Mouse (Mus musculus) mature B cell (primary cell): Measurements from ENCODE around the gene 2900026A02Rik.

Experiments used
- in situ Hi-C: fragments of 300-500 bp; cut with MboI; formaldehyde crosslinking; loops from 2 replicates; pipeline ENCODE4 v1.14.3; 2019

Gene 2900026A02Rik

DNA sequence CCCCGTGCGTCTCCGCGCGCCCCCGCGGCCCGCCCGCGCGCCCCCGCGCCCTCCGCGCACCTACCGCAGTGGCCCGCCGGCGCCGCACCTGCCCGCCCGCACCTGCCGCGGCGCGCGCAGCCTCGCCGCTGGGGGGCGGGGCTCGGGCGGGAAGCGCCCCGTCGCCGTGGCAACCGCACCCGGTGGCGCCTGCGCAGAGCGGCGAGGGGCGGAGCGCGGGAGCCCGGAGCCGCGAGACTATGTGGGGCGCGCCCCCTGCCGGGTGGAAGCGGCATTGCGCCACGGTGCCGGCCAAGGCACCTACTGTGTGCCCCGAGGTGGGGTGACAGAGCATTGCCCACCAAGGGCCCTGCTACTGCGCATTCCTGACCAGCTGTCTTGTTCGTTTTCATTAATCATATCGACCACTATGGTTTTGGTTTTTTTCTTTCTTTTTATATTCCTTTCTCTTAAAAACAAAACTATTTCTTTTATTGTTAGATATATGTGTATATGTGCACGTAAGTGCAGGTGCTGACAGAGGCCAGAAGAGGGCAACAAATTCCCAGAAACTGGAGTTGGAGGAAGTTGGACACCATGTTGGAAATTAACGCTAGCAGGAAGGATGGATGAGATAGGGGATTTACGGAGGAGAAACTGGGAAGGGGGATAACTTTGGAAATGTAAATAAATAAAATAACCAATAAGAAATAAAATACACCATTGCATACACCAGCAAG lies at the start of gene 2900026A02Rik:
Gene 2900026A02Rik, minus strand, starts transcription at position 90 of the 719 bp plus-strand sequence.
- in situ Hi-C loops, result no loop called here

DNA sequence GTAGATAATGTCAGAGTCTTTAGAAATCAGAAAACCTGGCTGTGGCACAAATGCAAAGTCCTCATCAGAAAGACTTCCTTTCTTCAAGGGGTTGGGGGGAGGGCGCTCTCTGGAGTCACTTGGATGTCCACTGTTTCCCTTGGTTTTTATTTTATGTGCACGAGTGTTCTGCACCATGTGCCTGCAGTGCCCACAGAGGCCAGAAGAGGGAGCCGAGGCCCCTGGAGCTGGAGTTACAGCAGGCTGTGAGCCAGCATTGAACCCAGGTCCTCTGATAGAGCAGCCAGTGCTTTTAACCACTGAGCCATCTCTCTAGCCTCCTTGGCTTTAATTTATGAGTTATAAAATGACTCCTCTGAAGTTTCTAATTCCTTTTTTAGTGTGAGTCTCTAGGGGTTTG lies 49.0 kb upstream of the 2900026A02Rik start:
- in situ Hi-C loops, result no loop called here

DNA sequence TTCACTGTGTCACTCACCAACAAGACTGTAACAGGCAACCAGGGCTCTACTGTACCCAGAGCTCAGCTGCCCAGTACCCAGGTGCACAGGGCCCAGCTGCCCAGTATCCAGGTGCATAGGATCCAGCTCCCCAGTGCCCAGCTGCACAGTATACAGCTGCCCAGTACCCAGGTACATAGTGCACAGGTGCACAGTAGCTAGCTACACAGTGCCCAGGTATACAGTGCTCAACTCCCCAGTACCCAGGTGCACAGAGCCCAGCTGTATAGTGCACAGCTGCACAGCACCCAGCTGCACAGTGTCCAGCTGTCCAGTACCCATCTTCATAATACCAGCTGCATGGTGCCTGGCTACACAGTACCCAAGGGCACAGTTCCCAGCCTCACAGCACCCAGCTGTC lies 47.2 kb upstream of the 2900026A02Rik start:
- in situ Hi-C loops, result no loop called here

DNA sequence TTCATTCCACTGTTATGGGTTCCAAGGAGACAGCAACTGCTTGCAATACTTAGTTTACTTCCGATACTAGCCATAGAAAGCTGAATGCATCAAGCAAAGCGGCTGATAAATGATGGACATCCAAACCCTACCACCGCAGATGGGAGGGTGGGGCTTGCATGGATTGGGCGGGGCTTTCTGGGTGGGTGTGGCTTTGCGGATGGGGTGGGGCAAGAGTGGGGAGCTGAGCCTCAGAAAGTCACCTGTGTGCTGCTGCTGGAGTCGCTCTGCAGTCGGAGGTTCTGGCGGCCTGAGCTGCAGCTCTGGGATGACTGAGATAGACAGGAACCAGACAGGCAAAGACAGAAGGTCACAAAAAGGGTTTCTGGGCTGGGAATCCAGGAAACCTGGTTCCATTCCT lies 44.6 kb upstream of the 2900026A02Rik start:
- in situ Hi-C loops, result no loop called here

DNA sequence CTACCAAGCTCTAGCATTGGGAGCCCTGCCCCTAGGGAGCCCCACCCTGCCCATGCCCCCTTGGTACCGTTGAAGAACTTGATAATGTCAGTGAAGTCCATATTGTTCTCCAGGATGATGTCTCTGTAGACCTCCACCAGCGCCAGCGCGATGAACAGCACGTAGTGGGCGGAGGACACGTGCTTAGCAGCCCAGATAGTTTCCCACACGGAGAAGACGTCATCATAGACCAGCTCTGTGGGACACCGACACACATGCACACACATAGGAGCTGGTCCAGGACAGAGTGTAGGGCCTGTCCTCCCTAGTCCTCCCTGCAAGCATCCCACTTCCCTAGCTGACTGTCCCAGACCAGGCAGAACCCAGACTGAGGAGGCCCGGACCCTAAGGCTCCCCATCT lies 29.8 kb upstream of the 2900026A02Rik start:
- in situ Hi-C loops, result no loop called here

DNA sequence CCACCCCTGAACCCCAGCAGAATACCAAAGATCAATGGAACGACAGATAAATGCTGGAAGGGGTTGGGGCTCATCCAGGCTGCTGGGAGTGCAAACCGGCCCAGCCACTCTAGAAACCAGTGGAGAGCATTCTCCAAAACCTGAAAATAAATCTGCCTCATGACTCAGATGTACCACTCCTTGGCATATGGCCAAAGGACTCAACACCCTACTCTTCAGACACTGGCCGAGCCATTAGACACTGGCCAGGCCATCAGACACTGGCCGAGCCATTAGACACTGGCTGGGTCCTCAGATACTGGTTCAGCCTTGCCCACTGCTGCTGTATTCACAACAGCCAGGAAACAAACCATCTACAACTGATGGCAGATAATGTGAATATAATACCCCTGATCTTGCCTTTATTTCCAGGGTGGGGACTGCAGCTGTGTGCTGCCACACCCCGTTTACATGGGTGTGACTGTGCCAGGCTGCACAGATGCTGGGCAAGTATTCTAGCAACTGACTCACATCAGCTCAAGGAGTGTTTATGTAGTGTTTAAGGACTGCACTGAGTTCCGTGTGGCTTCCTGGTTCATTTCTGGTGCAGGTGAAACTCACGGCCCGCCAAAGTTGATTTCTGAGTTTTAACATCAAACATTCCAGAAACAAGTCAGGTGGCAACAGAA lies 28.4 kb upstream of the 2900026A02Rik start:
- in situ Hi-C loops, result no loop called here

DNA sequence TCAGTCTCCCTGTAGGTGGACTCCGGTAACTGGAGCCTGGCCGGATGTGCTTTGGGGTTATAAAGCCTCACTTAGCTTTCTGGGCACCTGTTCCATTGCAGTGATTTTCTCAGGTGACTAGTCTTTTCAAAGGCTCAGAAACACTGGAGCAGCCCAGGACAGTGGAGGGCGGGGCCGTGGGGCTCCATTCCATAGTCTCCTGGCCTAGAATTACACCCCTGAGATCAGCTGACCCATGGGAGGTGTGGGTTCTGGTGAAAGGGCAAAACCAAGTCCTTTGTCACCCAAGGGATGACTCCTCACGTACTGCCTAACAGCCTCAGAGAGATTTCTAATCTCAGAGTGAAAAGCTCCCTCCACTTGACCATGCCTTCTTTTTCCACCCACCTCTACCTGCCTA lies 9.2 kb upstream of the 2900026A02Rik start:
- in situ Hi-C loops, result no loop called here

DNA sequence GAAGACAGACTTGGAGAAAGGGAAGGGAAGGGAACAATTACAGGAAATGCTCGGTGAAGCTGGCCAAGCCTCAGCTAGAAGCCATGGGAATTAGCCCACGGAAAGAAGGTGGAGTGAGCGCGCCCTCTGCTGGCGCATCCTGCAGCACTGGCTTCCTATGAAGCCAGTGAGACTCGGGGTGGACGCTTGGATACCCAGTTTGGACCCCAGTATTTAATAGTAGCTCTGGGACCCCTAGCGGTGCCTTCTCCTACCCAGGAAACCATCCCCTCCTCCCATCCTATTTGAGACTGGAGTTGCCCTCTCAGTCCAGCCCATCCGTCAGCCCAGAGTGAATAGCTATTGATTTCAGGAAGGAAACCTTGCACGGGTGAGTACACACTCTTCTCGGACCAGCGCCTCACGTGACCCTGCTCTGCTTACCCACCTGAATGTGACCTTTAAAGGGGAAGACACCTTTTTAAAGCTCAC lies 5.6 kb upstream of the 2900026A02Rik start, which contains the start of gene Tmem211:
Gene Tmem211, plus strand, starts transcription at position 278 of the 471 bp plus-strand sequence.
- in situ Hi-C loops, result no loop called here

DNA sequence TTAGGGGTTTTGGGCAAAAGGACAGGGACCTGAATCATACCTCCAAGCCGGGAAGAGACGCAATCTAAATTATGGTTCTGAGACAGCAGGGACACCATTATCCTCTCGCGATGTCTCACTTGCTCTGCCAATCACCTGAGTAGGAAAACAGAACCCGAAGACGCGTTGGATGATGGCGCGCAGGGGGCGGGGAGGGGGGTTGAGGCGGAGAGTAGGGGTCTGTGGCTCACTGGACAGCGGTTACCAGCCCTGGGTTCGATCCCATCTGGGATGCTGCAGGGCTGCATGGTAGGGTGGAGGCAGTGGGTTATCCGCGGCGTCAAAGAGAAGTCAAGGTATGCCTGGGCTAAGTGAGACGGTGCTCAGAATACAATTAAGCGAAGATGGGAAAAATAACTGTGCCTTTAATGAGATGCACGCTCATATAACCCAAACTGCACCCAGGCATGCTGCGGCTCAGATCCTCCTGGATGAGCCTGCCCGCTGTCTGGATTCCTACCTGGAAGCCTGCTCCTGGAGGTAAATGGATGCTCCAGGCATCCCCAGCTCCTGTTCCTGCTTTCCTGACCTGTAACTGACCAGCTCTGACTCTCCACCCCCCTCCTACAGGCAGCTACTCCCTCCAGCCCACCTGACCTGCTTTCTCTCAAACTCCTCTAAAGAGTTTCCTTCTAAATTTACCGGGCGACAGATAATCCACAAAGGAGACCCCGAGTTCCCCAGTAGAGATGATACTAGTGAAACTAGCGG lies 4.8 kb upstream of the 2900026A02Rik start:
- in situ Hi-C loops, result no loop called here

DNA sequence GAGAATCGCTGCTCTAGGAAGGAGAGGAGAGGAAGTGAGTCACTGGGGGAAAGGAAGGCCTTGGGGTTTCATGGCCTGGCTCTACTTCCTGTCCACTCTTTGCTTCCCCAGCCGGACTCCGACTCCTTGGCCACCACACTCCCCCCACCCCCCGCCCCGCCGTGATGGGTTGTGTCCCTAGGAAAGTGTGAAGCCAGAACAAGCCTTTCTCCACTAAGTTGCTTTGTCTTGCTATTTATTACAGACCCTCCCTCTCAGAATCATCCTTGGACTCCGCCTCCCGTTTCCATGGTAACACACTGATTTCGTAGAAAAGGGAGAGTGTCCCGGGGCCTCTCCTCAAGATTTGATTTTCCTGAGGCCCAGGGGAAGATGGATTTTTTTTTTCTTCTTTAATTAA lies 4.2 kb upstream of the 2900026A02Rik start:
- in situ Hi-C loops, result no loop called here

DNA sequence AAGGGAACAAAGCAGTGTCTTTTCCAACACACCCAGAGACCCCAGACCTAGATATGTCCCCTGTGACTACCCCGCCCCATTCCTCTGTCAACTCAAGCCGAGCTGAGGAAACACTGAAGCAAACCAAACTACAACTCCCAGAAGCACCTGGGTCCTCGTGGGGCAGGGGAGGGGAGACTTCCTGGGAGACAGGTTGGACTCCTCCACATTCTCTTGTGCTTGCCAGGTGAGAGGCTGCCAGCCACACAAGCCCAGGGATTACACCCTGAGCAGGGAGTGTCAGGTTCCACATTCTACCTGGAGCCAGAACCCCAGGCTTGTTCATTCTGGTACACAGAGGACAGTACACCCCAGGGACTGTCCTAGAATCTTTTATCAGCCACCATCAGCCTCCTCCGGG lies 2.9 kb upstream of the 2900026A02Rik start:
- in situ Hi-C loops, result no loop called here

DNA sequence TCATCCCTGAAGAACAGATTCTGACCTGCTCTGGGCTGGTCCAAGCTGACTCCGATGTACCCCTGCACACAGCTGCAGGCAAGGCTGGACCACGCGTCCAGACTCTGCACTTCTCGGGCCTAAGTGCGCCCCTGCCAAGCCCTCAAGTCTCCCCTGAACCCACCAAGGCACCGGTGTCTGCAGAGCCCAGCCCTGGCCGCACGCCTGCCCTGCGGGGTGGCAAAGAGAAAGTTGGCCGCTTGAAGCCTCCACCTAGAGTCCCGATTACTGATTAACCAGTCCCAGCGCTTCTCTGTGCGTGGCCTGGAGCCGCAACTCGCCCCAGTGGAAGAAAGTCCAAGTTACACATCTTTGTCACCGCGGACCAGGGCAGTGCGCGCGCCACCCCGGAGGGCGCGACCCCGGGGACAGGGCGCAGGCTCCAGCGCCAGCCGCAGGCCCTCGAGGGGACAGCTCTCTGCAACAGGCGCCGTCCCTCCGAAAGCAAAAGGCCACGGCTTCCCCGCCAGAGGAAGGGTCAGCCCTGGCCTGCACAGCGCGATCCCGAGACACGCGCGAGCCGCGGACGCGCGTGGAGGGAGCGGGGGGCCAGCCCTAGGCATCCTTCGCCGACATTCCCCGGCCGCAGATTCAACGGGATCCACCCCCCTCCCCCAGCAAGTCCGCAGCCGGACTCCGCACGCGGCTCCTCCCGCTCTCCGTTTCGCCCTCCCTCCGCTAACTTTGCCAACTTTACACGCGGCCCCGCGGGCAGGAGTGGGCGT lies 471 bp downstream of the 2900026A02Rik start:
- in situ Hi-C loops, result no loop called here

DNA sequence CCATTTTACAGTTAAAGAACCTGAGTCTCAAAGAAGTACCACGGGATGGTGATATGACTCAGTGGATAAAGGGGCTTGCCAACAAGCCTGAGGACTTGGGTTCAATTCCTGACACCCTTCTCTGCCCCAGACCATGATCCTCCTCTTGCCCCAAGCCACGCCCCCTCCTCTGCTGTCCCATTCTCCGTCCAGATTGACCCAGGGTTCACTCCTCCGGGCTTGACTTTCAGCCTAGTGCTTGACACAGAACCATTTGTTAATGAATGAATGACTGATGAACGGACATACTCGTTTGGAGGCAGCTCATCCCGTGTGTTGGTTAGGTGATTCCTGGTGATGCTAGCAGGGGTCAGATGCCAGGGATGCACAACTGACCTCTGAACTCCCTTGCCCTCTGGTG lies 1.2 kb downstream of the 2900026A02Rik start:
- in situ Hi-C loops, result no loop called here

DNA sequence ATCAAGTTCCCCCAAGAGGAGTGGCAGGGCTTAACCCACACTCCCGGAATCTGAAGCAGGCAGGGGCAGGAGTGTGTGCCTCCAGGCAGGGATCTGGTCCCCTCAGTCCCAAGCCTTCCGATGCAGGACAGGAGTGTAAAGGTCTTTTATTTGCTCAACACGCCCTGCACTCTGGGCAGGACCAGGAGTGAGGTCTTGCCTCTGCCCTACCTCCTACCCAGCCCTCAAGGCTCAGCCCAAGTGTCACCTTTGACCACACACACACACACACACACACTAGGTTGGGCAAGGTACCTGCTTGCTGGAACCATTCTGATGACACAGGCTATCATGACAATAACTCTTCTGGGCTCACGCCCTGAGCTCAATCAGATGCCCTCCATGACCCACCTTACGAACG lies 1.6 kb downstream of the 2900026A02Rik start:
- in situ Hi-C loops, result no loop called here

DNA sequence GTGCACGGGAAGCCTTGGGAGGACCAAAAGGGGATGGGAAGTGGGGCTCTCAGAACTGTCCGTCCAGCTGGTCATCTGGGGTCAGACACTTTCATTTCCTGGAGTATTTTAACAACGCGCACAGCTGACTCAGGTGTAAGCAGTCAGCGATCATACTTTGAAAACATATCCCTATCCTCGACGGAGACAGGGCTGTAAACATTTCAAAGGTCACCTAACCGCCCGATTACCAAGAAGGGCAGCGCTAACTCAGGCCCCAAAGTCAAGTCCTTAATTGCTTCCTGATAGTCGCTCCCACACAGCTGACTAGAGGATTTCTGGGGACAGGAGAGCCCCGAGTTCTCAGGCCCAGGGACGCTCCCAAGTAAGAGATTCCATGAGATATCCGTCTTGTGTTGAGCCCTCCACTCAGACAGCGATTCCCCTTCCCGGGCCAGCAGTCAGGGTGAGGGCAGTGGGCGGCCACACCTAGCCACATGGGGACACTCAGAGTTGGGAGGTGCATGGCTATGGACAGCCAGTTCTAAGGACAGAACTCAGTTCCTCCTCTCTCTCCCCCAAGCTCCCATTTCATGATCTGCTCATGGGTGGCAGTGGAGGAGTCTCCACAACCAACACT lies 2.3 kb downstream of the 2900026A02Rik start:
- in situ Hi-C loops, result no loop called here

DNA sequence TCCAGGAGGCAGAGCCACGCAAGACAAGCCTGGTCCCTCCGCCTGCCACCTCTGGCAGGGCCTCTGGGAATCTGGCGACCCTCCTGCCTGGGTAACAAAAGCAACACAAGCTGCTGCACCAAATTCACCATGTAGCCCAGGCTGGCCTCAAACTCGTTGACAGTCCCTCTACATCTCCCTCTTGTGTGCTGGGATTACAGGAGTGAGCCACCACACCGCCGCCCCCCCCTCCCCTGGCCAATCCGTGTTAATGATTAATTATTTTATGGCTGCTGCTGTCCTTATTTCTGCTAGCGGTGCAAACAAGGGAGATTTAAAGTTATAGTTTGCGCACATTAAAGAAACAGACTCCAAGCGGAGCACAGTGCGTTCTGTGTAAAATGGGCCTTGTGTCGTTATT lies 4.0 kb downstream of the 2900026A02Rik start:
- in situ Hi-C loops, result no loop called here

DNA sequence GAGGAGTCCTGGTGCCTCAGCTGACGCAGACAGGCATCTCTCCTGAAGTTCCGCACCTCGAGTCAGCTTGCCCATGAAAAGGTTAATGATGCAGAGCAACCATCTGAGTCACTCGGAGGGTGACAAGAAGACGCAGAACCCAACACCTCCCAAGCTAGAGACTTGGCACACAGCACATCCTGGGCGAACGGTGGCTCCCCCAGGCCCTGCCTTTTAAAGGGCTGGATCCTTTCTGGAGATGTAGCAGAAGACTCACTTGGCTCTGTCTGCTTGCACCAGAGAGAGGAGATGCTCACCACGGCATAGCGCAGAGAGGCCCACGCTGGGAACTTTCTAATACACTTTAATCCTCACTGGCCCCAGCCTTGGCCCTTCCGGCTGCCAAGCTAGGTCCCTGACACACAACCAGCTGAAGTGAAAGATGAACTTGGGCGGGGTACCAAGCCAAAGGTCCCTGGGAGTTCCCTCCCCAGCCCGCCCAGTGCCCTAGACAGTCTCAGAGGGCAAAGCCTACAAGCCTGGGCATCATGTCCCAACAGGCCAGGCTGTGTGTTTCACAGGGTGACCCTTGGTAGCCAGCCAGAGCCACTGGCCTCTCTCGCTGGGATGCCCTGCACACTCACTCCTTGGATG lies 4.6 kb downstream of the 2900026A02Rik start:
- in situ Hi-C loops, result no loop called here

DNA sequence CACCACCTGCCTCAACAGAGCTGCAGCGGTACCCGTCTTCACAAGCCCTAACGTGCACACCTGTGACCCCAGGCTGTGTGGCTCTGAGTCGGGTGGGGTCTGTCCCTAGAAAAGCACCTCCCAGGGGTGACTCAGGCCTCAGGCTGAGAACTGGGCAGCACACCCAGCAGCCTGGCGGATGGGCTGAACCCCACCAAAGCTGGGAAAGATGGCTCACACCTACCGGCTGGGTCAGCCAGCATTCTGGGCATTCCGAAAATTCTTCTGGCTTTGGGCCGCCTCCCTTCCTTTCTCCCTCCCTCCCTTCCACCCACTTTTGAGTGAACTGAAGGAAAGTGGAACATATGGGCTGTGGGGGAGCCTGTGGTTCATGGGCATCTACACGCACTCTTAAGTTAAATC lies 5.4 kb downstream of the 2900026A02Rik start:
- in situ Hi-C loops, result no loop called here

DNA sequence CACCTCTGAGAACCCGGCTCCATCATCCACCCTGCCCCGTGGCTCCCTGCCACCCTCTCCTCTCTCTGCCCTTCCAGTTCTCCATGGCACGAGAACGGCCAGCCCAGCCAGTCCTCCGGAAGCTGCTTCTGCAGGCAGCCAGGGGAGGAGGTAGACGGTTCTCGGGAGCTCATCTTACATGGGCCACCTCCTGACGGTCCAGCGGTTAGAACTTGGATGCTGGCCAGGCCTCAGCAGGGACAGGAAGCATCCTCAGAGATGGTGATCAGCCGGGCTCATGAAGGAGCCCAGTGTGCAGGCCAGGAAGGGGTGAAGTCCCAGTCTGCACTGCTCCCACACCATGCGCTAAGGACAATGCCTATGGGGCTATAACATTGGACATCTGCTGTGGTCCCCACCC lies 6.6 kb downstream of the 2900026A02Rik start:
- in situ Hi-C loops, result no loop called here

DNA sequence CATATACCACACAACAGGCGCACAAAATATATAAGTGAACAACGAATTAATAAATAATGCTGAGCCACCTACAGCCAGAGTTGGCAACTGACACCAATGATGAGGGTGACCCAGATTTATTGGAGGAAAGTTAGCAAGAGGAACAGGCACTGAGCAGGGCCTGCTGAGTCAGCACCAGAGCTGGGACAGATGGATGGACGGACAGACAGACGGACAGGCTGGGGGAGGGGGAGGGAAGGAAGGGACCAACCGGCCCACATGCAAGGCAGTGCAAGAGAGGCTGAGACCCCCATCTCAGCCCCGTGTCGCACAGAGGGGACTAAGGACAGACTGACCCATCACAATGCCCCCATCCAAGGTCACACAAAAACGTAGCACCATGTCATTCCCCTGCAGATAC lies 7.0 kb downstream of the 2900026A02Rik start:
- in situ Hi-C loops, result no loop called here
